Mouse (Mus musculus): ENCODE measurements around the gene 0610030E20Rik.

DNA sequence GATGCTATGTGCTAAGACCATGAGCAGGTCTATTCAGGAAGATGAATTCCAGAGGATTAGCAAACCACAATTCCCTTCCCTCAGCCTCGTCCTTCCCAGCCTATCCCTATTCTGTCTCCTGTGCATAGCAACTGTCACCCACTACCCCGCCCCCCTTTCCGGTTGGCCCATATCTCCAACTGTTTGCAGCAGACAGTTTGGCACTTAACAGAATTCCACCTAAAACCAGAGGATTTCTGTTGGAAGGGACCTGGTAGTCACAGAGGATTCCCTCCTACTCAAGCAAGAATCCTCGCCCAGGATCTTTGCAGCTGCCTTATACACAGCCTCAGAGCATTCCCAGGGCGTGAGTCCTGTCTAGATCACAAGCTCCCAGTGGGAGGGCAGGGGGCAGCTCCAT lies 24.0 kb downstream of the 0610030E20Rik start:
- TF ChIP-seq POLR2AphosphoS5 (IDR thresholded peaks at IDR 0.05; ENCODE audit: insufficient replicate concordance, low read depth, low read length) = no peak
- no peak for TF ChIP-seq TAL1 (conservative IDR thresholded peaks at IDR 0.05; ENCODE audit: low read depth, low read length)
- no peak for TF ChIP-seq CTCF (IDR thresholded peaks at IDR 0.05; ENCODE audit: low read depth, low read length)
- TF ChIP-seq GATA1 (IDR thresholded peaks at IDR 0.05; ENCODE audit: borderline replicate concordance, low read length) = no peak
- TF ChIP-seq GATA2 (IDR thresholded peaks at IDR 0.05; ENCODE audit: borderline replicate concordance, low read depth, low read length) = no peak
